Mouse (Mus musculus) adrenal gland, adult 8-10 months (tissue): ENCODE measurements around the gene Slc43a3. TPM values are rescaled to one million over a fixed set of nuclear protein-coding genes. Genes with fewer than 3 reads are reported as not detected.

Experiments used
- DNase-seq: peaks from one replicate; pipeline ENCODE4 v3.0.0; 2022
- microRNA-seq, 2 experiments: library from miRNA; unstranded; fragments of <30 nt; microRNA quantifications; one replicate each; pipeline ENCODE4 v1.2.0; 2022
- total RNA-seq, 4 experiments: library from RNA; stranded (reverse); gene quantifications; 2 replicates each; pipeline ENCODE4 v1.2.4; 2022

Gene Slc43a3
- total RNA-seq, 4 experiments from 2014 or later: 63.1 to 81.5 (median 75.7) TPM

DNA sequence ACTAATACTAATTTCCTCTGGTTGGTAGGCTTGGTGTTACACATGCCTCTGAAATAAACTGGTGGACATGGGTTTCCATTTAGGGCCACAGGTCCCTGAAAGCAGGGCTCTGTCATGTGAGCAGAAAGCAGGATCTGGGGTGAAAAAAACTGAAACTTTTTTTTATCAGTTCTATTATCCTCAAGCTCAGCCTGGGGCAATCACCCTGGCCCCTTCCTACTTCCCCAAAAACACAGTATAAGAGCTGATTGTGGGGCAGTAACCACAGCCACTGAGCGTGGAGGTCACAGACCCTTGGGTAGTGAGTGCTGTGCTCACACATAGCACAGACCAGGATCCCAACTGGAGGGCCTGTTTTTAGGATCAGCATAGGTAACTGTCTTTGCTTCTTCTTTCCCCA, 51.6 kb downstream of the Slc43a3 start, which contains the start of gene Prg3:
TSS of gene Prg3 (plus strand) at position 286 of the 400 bp plus-strand sequence.
- DNase-seq: no peak

DNA sequence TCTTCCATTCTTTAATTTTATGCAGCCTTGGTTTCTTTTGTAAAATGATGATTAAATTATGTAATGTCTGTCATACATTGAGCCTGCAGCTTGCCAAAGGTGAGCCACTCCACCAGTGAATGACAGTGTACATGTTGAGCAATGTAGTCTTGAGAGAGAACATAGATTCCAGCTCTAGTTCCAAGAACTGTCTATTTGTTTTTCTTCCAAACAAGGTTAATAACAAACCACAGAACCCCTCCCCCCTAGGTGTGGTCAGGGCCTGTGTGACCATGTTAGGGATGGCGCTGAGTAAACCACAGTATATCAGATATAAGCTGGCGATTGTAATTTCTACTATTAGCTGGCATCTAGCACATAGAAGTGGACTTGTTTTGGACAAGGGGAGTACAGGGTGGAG, 60.0 kb downstream of the Slc43a3 start:
- no peak for DNase-seq

DNA sequence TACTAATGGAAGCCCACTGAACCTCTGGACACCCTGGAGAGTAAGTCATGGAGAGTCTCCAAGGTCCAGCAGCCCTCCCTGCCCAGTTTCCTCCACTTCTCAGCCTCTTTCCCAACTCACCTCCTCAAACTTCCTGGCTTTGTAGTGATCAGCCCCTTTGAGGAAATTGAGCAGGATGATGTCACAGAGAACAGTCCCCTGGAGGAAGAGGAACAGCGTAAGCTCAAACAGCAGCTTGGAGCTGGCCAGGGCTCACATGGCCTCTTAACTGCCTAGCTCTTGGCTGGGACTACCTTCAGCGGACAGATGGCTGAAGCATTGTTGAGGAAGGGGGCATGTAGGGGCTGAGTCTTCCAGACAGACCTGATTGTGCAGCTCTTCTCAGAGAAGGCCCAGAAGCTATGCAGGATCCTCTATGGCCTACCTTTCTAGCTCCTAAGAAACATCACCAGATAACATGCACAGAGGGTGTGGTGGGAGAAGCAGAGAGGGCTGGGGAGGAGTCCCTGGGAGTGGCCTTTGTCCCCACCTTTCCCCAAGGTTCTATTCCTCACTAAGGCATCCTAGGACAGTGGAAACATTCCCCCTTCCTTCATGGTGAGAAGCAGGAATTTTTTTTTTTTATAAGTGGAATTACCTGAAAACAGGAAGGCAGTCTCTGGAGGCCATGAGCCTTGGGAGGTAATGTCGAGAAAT, 63.3 kb downstream of the Slc43a3 start:
- DNase-seq: no peak

DNA sequence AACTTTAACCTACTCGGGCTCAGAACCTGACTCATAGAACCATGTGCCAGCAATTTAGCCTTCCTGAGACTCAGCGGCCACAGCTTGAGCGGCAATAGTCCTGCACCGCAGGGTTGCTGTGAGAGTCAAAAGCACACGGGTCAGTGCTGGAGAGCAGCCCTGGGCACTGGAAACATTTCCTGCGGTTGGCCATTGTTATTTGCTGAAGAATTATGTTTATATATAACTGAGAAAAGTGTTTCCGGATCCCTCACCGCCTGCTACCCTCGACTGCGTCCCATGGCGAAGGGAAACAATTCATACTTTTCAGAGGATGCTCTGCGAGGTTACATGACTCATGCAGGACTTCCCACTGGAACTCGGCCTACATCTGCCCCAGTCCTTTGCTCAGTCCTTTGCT, 65.1 kb downstream of the Slc43a3 start:
- DNase-seq: no peak

DNA sequence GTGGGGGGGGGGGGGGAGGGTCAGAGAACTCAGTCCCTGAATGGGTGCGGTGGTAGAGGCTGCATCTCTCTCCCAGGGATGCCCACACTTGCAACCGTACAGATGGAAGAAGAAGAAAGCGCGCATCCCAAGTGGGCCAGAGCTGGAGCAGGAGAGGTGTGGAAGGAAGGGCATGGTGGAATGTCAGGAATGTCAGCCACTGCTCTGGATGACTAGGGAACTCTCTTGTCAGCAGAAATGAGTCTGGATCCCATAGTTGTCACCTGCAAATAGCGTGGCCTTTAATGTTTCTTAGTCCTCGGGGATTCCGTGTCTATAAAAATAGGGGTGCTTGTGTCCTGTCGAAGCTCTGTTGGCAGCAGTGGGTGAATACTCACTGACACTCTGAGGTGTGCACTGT, 66.2 kb downstream of the Slc43a3 start:
- no peak for DNase-seq

DNA sequence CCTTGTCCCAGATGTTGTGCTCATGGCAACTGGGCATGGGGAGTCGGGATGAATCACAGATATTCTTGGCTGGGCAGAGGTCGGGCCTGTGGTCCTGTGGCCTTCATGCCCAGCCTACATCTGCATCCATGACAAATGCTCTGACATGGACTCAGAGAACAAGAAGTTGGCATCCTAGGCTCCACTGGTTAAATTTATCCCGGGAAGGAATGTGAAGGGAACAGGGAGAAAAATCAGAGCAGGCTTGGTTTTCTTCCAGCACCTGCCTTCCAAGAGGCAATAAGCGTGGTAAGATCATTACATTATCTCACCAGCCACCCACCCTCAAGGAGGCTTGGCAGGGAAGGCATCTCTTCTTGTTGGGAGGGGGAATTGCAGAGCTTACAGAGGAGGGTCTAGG, 68.0 kb downstream of the Slc43a3 start:
- no peak for DNase-seq

DNA sequence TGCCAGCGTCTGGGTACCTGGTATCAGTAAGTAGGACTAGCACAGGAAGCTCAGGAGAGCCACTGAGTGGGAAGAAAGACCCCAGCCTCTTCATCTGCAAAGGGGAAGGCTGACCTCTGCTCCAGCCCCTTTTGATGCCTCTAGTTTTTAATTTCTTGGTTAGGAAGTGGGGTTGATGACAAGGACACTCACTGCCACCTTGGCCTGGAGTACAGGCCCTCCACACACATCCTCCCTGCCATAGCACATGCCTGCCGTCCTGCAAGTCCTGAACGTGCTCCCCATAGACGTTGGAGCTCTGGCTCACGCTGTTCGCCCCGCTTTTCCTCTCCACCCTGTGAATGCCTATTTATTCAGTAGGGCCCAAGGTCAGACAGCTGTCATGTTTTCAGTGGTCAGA, 70.2 kb downstream of the Slc43a3 start:
- no peak for DNase-seq

DNA sequence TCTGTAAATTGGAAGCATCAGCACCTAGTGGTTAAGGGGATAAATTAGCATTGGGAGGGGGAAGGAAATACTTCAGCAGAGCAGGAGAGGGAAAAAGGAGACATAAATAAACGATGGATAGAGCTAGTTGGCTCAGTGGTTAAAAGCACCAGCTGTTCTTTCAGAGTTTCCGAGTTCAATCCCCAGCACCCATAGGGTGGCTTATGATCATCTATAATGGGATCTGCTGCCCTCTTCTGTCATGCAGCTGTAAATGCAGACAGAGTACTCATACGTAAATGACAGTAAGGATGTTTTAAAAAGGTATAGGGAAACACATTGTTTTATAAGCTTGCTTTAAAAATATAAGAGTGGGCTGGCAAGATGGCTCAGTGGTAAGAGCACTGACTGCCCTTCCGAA, 71.3 kb downstream of the Slc43a3 start:
- no peak for DNase-seq

Small RNAs within 50 kb of the gene (microRNA-seq; reads per million reads assigned to microRNA genes)
- 0 reads per million in 2 experiments for gene Gm24332

Other genes starting within 250 kb of the Slc43a3 start
- gene Zdhhc5, start 221.4 kb upstream of the Slc43a3 start, total RNA-seq: 10 to 100 TPM; 58.8 to 72.1 (median 62.7) TPM
- 10 to 100 TPM; 12.6 to 15.2 (median 14.3) TPM for gene Clp1, start 209.2 kb upstream of the Slc43a3 start, total RNA-seq
- gene Ypel4, start 202.5 kb upstream of the Slc43a3 start, total RNA-seq: 10 to 100 TPM in 2 of 4 experiments, 1 to 10 TPM in 2; 4.5 to 11.8 (median 9.7) TPM
- 1 to 10 TPM; 1.7 to 4.3 (median 2.8) TPM for gene Gm19426, start 192.9 kb upstream of the Slc43a3 start, total RNA-seq
- gene Serping1, start 161.1 kb upstream of the Slc43a3 start, total RNA-seq: 100 to 1,000 TPM in 1 of 4 experiments, 10 to 100 TPM in 3; 80.5 to 116 (median 91.7) TPM
- 10 to 100 TPM; 13.3 to 20.7 (median 15.2) TPM for gene Ube2l6, start 137.8 kb upstream of the Slc43a3 start, total RNA-seq
- not detected for gene Smtnl1, start 113.9 kb upstream of the Slc43a3 start, total RNA-seq
- gene Timm10, start 109.6 kb upstream of the Slc43a3 start, total RNA-seq: 10 to 100 TPM; 28.2 to 43.5 (median 39.5) TPM
- 1 to 10 TPM; 3.0 to 7.5 (median 5.5) TPM for gene Slc43a1, start 97.7 kb upstream of the Slc43a3 start, total RNA-seq
- gene Rtn4rl2, start 49.9 kb upstream of the Slc43a3 start, total RNA-seq: 1 to 10 TPM; 1.2 to 1.8 (median 1.6) TPM
- gene Prg2, start 43.9 kb downstream of the Slc43a3 start, total RNA-seq: not detected
- gene Prg3, start 51.6 kb downstream of the Slc43a3 start, total RNA-seq: not detected
- gene Ssrp1, start 100.7 kb downstream of the Slc43a3 start, total RNA-seq: 100 to 1,000 TPM; 130 to 156 (median 142) TPM
- gene P2rx3, start 100.9 kb downstream of the Slc43a3 start, total RNA-seq: 1 to 10 TPM in 3 of 4 experiments, under 1 TPM in 1; 0.83 to 1.8 (median 1.3) TPM
- 100 to 1,000 TPM; 103 to 135 (median 120) TPM for gene Tnks1bp1, start 111.4 kb downstream of the Slc43a3 start, total RNA-seq
- gene Aplnr, start 199.6 kb downstream of the Slc43a3 start, total RNA-seq: 10 to 100 TPM in 1 of 4 experiments, 1 to 10 TPM in 3; 4.3 to 17.6 (median 8.0) TPM